23 mouse cellular contexts compared by ENCODE assay signal in genomic region chr3:85493796-85494195, GRCm38 (mm10).
"Had no signal": no experiment of that assay in that cellular context is flagged by ENCODE, and none has a peak within 500 bp of the region (broad histone marks: within the 10 kb centered on the region; RNA-seq: fewer than 3 reads in every experiment).

No protein-coding gene starts in this region.

- H3K27me3 ChIP-seq: limb, embryonic 12.5 days; limb, embryonic 15.5 days; liver, embryonic 15.5 days; neural tube, embryonic 12.5 days; neural tube, embryonic 15.5 days had no signal

- H3K4me2 ChIP-seq: limb, embryonic 12.5 days; limb, embryonic 15.5 days; liver, embryonic 11.5 days; liver, embryonic 15.5 days; midbrain, embryonic 11.5 days; neural tube, embryonic 12.5 days; neural tube, embryonic 15.5 days had no signal

- H3K9ac ChIP-seq: limb, embryonic 12.5 days; limb, embryonic 15.5 days; liver, embryonic 15.5 days; neural tube, embryonic 12.5 days; neural tube, embryonic 15.5 days had no signal

- DNase-seq: kidney, postnatal 25 days; layer of hippocampus, adult 9-11 months; left cerebral cortex, postnatal 4 days; lung, adult 2 months; lung, postnatal 14 days; lung, postnatal 4 days; midbrain, embryonic 14.5 days; right cerebral cortex, adult 18-20 months; right cerebral cortex, postnatal 14 days; right cerebral cortex, postnatal 4 days; thymus, adult 2 months; thymus, postnatal 14 days; thymus, postnatal 4 days had no signal

- H3K36me3 ChIP-seq: limb, embryonic 12.5 days; limb, embryonic 15.5 days; liver, embryonic 15.5 days; neural tube, embryonic 12.5 days; neural tube, embryonic 15.5 days had no signal

- H3K4me3 ChIP-seq: layer of hippocampus, adult 2 months; limb, embryonic 12.5 days; limb, embryonic 15.5 days; liver, embryonic 15.5 days; neural tube, embryonic 12.5 days; neural tube, embryonic 15.5 days had no signal

- H3K9me3 ChIP-seq: limb, embryonic 12.5 days; limb, embryonic 15.5 days; liver, embryonic 15.5 days; neural tube, embryonic 12.5 days; neural tube, embryonic 15.5 days had no signal

- H3K4me1 ChIP-seq: limb, embryonic 15.5 days; liver, embryonic 15.5 days; neural tube, embryonic 12.5 days; neural tube, embryonic 15.5 days had no signal

- H3K27ac ChIP-seq: kidney, postnatal 0 days; layer of hippocampus, adult 2 months; limb, embryonic 12.5 days; limb, embryonic 15.5 days; liver, embryonic 15.5 days; neural tube, embryonic 12.5 days; neural tube, embryonic 15.5 days; stomach, postnatal 0 days had no signal
